Mouse (Mus musculus) C2C12 (cell line): ENCODE results near the gene Obsl1. TPM values are rescaled to one million over a fixed set of nuclear protein-coding genes. Genes with fewer than 3 reads are reported as not detected.

ENCODE experiments used
- H3K27me3 ChIP-seq: one replicate; pipeline ENCODE4 v1.6.1; 2011; ENCODE audit not compliant: control insufficient read depth, insufficient read depth, insufficient read length
- H3K36me3 ChIP-seq: one replicate; pipeline ENCODE4 v1.6.1; 2011; ENCODE audit not compliant: control insufficient read depth, insufficient read depth
- H3K4me3 ChIP-seq: one replicate; pipeline ENCODE4 v1.5.1; 2011; ENCODE audit warnings: mild to moderate bottlenecking, control low read depth; ENCODE audit not compliant: poor library complexity, insufficient read depth, severe bottlenecking
- H3K79me2 ChIP-seq: one replicate; pipeline ENCODE4 v1.6.1; 2011; ENCODE audit not compliant: control insufficient read depth, insufficient read depth
- H3K79me3 ChIP-seq: one replicate; pipeline ENCODE4 v1.6.1; 2011; ENCODE audit warnings: low read depth, control low read depth
- H3ac ChIP-seq: one replicate; pipeline ENCODE3; 2011; ENCODE audit warnings: low read depth; ENCODE audit not compliant: control insufficient read depth, insufficient read length
- CEBPB ChIP-seq: IDR thresholded peaks from one replicate; pipeline ENCODE4 v1.6.1; 2011; ENCODE audit warnings: low read depth, mild to moderate bottlenecking, control low read depth, moderate library complexity
- CTCF ChIP-seq: IDR thresholded peaks from one replicate; pipeline ENCODE4 v1.5.1; 2011; ENCODE audit not compliant: control insufficient read depth, insufficient read depth, insufficient read length
- FOSL1 ChIP-seq: IDR thresholded peaks from one replicate; pipeline ENCODE4 v1.8.0; 2011; ENCODE audit warnings: mild to moderate bottlenecking, low read length; ENCODE audit not compliant: poor library complexity, insufficient read depth, severe bottlenecking
- MAX ChIP-seq: IDR thresholded peaks from one replicate; pipeline ENCODE4 v1.6.1; 2011; ENCODE audit warnings: mild to moderate bottlenecking, control low read depth
- MYOD1 ChIP-seq: IDR thresholded peaks from one replicate; pipeline ENCODE4 v1.6.1; 2011; ENCODE audit warnings: low read depth; ENCODE audit not compliant: control insufficient read depth, insufficient read length
- MYOG ChIP-seq: IDR thresholded peaks from one replicate; pipeline ENCODE4 v1.6.1; 2011; ENCODE audit not compliant: control insufficient read depth, insufficient read length; ENCODE audit errors: extremely low read depth
- USF1 ChIP-seq: IDR thresholded peaks from one replicate; pipeline ENCODE4 v1.6.1; 2011; ENCODE audit warnings: low read depth, mild to moderate bottlenecking, control low read depth, moderate library complexity
- polyA plus RNA-seq: library from polyadenylated mRNA; unstranded; fragments of >200 nt; fragmentation: generic; extraction: Trizol; gene quantifications from one replicate; pipeline ENCODE4 v1.2.1, GENCODE M21; 2012; ENCODE audit warnings: missing spikeins

Obsl1 gene
- polyA plus RNA-seq, 1 experiment, result 31.6 TPM

DNA sequence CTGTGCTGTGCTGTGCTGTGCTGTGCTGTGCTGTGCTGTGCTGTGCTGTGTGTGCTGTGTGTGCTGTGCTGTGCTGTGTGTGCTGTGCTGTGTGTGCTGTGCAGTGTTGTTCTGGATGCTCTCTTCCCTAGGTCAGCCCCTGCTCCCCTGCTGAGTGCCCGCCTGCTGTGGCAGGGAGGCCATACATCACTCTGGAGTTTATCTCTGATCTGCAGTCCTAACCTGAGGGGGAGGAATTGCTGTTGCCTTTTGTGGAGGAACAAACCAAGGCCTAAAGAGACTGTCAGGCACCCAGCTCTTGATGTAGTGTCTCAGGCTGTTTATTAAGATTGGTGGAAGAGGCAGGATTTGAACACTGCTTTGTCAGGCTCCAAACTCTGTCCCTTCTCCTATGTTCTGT lies 43.6 kb downstream of the Obsl1 start:
- TF ChIP-seq CTCF, result no peak
- TF ChIP-seq MYOD1, result no peak
- TF ChIP-seq CEBPB, result no peak
- TF ChIP-seq USF1, result no peak
- TF ChIP-seq MYOG, result no peak
- TF ChIP-seq MAX, result no peak
- TF ChIP-seq FOSL1, result no peak
- Histone ChIP-seq H3K27me3 (no peaks in the 10 kb centered on the region), H3ac (no peak overlapping the region), H3K79me2 (no peaks in the 10 kb centered on the region), H3K36me3 (no peaks in the 10 kb centered on the region), H3K4me3 (no peak overlapping the region), H3K79me3 (no peaks in the 10 kb centered on the region)

DNA sequence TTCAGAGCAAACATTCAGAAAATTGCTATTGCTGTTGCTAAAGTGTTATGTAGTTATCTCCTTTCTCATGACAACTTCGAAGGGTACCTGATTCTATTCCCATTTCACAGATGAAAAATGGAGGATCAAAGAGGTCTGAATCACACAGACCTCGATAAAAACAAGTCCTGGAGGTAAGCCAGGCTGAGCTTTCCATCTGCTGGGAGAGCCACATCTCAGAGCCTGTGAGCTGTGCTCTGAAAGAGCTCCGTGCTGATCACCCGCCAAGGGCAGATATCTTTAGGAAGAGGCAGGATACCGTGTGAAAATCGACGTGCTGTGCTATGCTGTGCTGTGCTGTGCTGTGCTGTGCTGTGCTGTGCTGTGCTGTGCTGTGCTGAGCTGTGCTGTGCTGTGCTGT lies 46.0 kb downstream of the Obsl1 start:
- H3ac ChIP-seq, result no peak overlapping the region
- H3K36me3 ChIP-seq, result no peaks in the 10 kb centered on the region
- no peak overlapping the region for H3K4me3 ChIP-seq
- no peaks in the 10 kb centered on the region for H3K79me3 ChIP-seq
- H3K79me2 ChIP-seq, result no peaks in the 10 kb centered on the region
- no peaks in the 10 kb centered on the region for H3K27me3 ChIP-seq
- TF ChIP-seq MAX, result no peak
- no peak for TF ChIP-seq CEBPB
- no peak for TF ChIP-seq USF1
- TF ChIP-seq CTCF, result no peak
- no peak for TF ChIP-seq MYOG
- TF ChIP-seq FOSL1, result no peak
- no peak for TF ChIP-seq MYOD1

DNA sequence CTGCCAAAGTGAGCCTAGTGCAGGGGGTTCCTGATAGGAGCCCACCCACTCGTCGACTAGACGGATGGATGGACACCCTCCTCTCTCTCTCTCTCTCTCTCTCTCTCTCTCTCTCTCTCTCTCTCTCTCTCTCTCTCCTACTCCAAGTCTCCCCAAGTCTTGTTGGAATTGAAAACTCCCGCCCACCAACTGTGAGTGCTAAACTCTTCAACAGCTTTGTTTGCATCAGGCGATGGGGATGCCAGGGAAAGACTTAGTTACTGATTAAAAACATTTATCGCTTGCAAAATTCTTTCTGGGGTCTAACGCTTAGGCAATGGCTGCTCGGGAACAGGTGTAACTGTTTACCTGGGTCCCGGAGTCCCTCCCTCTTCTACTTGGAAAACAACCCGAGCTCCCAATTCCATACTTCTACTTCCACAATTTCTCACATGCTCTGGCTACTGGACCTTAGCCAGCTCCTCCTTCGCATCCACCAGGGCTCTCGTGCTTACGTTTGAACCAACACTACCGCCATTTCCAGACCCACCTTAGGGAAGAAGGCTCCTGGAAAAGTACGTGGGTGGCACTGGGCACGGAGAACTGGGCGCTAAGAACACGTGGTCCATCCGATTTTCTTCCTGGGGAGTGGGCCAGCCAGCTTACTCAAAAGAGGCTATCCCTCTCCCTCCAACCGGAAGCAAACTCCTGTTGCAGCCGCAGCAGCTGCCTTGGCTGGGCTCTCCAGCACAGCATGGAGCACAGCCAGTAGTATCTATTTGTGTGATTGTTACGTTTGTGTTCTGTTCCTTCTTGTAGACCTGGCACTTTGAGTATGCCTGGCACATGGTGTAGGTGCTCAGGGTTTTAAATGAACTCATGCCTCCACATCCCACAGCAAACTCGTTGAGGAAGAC lies 47.2 kb downstream of the Obsl1 start:
- peak overlapping the region; percentile 12 for H3ac ChIP-seq
- TF ChIP-seq USF1 (no peak), CEBPB (no peak), FOSL1 (no peak), MYOG (no peak)
- no peaks in the 10 kb centered on the region for H3K27me3 ChIP-seq
- no peaks in the 10 kb centered on the region for H3K79me2 ChIP-seq
- H3K79me3 ChIP-seq, result no peaks in the 10 kb centered on the region
- no peaks in the 10 kb centered on the region for H3K36me3 ChIP-seq
- H3K4me3 ChIP-seq, result no peak overlapping the region

DNA sequence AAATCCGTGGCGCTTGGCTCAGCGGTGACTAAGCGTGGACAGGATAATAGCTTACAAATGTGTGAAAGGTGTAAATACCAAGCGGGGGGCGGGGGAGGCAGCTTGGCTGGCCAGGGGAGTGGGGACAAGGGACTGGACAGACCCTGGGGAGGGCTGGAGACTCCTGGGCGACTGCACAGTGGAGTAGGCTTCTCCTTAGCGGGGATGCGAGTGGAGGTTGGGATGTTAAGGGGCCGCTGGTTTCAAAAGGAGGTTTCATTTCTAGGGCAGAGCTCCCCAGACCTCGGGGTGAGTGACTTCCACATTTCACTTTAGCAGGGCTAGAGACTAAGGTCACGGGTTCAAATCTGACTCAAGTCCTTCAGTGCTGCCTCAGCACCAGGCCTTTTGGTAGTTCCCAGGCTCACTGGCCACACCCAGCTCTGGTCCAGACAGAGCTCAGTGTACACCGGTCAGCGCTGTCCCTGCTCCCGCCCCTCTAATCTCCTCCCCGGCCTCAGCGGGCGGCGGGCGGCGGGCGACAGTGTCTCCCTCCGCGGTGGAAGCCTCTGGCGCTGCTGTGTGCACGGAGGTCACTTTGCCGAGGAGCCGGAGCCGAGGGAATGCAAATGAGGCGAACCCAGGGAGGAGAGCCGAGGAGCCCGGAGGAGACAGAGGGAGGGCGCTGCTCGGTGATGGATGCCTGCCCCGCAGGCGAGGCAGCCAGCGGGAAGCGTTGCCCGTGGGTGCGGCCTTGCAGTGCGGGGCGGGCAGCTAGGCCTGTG lies 48.0 kb downstream of the Obsl1 start:
- H3K27me3 ChIP-seq, result no peaks in the 10 kb centered on the region
- H3K79me2 ChIP-seq, result no peaks in the 10 kb centered on the region
- no peak overlapping the region for H3K4me3 ChIP-seq

DNA sequence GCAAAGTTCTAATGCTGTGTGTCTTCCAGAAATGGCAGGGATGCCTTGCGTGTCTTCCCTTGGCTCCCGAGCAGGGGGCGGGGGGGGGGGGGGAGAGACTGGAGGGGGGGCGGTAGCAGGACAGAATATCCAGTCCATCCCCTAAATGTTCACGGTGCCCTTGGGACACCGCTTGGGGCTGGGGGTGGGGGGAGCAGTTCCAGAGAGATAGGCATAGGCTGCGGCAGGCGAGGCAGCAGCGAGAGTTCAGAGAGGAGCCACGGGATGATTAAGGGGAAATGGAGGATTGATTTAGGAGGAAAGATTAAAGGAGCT lies 48.6 kb downstream of the Obsl1 start:
- TF ChIP-seq MYOG (no peak), MAX (no peak), FOSL1 (no peak), USF1 (no peak), CTCF (no peak), MYOD1 (no peak), CEBPB (no peak)
- no peak overlapping the region for H3K4me3 ChIP-seq
- no peaks in the 10 kb centered on the region for H3K27me3 ChIP-seq

More for the DNA sequence above, 48.0 kb downstream of the Obsl1 start:
- peak overlapping the region; percentile 12 for H3ac ChIP-seq
- H3K79me3 ChIP-seq, result no peaks in the 10 kb centered on the region
- TF ChIP-seq USF1 (peak; percentile 20), CEBPB (no peak)
- no peaks in the 10 kb centered on the region for H3K36me3 ChIP-seq

DNA sequence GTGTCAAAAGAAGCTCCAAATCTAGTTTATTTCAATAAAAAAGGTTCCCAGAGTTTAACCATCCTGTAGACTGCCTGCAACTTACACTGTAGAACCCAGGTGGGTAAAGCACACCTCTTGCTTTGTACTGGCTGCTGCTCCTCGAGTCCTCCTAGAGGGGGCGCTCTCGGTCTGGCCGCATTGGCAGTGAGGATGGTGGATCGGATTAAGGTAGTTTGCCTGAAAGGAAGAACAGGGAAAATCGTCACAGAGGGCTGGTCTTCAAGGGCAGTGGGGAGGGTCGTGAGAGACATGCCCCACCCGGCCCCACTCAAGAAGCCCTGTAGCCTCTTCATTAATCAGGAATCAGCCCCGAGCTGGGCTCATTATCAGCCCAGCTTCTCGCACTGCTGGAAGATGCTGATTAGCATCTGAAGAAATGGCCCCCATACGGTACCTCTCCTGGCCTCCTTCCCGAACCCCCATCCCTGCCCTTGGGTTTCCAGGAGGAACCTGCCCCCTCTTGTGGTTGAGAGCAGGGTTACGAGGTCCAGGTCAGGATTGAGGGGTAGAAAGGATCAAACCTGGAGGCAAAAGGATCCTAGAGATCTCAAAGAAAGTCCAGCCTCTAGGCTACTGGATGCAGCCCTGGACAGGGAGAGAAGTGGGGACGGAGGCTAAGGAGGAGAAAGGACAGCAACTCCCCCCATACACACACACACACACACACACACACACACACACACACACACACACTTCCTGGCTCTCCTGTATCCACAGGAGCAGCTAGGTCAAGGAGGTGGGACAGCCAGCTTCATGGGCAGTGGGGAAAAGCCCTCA lies 49.3 kb downstream of the Obsl1 start:
- Histone ChIP-seq H3K36me3 (no peaks in the 10 kb centered on the region), H3K27me3 (peaks cover 5% of the 10 kb centered on the region), H3ac (no peak overlapping the region), H3K4me3 (no peak overlapping the region), H3K79me3 (no peaks in the 10 kb centered on the region), H3K79me2 (no peaks in the 10 kb centered on the region)
- TF ChIP-seq MYOG (no peak), USF1 (no peak), FOSL1 (no peak), CTCF (no peak), MAX (no peak), MYOD1 (no peak), CEBPB (no peak)

More for the DNA sequence above, 48.6 kb downstream of the Obsl1 start:
- Histone ChIP-seq H3K36me3 (no peaks in the 10 kb centered on the region), H3K79me2 (no peaks in the 10 kb centered on the region), H3ac (no peak overlapping the region), H3K79me3 (no peaks in the 10 kb centered on the region)
